Mouse (Mus musculus) testis, adult 2 months (tissue): Measurements from ENCODE around the gene Olfr851.

Experiments used
- CTCF ChIP-seq: fragments of 200-500 bp; IDR thresholded peaks from 2 replicates; pipeline ENCODE4 v1.5.1; 2012; ENCODE audit warnings: low read depth, mild to moderate bottlenecking, inconsistent platforms, low read length, moderate library complexity; ENCODE audit not compliant: control insufficient read depth, insufficient read depth, insufficient replicate concordance
- POLR2A ChIP-seq: fragments of 200-500 bp; IDR thresholded peaks from 2 replicates; pipeline ENCODE4 v1.6.1; 2012; ENCODE audit warnings: low read depth, mild to moderate bottlenecking, inconsistent platforms, low read length, moderate library complexity; ENCODE audit not compliant: control insufficient read depth

GRCm38 (mm10) chr9:19492995-19493394, at the start of gene Olfr851:
- TF ChIP-seq CTCF (no peak), POLR2A (no peak)
